Mouse (Mus musculus) olfactory bulb, adult 2 months (tissue): Measurements from ENCODE around the gene Fbxw8. TPM values are rescaled to one million over a fixed set of nuclear protein-coding genes. Genes with fewer than 3 reads are reported as not detected.

Experiments
- H3K27ac ChIP-seq: fragments of 200-500 bp; 2 replicates; pipeline ENCODE4 v1.5.1; 2012; ENCODE audit warnings: low read depth, low read length; ENCODE audit not compliant: insufficient read depth
- H3K4me1 ChIP-seq: fragments of 200-500 bp; 2 replicates; pipeline ENCODE4 v1.6.1; 2012; ENCODE audit warnings: low read length; ENCODE audit not compliant: control insufficient read depth, insufficient read depth
- H3K4me3 ChIP-seq: fragments of 200-500 bp; 2 replicates; pipeline ENCODE4 v1.5.1; 2012; ENCODE audit warnings: mild to moderate bottlenecking, low read depth, low read length, moderate library complexity; ENCODE audit not compliant: insufficient read depth
- CTCF ChIP-seq: fragments of 200-500 bp; IDR thresholded peaks from 2 replicates; pipeline ENCODE4 v1.5.1; 2012; ENCODE audit warnings: low read depth, mild to moderate bottlenecking, low read length, moderate library complexity; ENCODE audit not compliant: insufficient read depth
- POLR2A ChIP-seq: fragments of 200-500 bp; IDR thresholded peaks from 2 replicates; pipeline ENCODE4 v1.6.1; 2012; ENCODE audit warnings: mild to moderate bottlenecking, low read depth, low read length, moderate library complexity; ENCODE audit not compliant: insufficient read depth
- WGBS: fragments of 180-500 bp; shearing (Covaris S2); methylation state at CpG from one replicate; pipeline ENCODE4 v1.1.7; 2018; 5-methylcytosine and 5-hydroxymethylcytosine counted together
- polyA plus RNA-seq: library from polyadenylated mRNA; stranded (reverse); fragments of >200 nt; gene quantifications from 2 replicates; pipeline ENCODE4 v1.2.4, GENCODE M21; 2012; ENCODE audit warnings: low replicate concordance; ENCODE audit not compliant: missing spikeins, insufficient read depth, insufficient read length

Fbxw8 gene
- polyA plus RNA-seq, 1 experiment = not detected

DNA sequence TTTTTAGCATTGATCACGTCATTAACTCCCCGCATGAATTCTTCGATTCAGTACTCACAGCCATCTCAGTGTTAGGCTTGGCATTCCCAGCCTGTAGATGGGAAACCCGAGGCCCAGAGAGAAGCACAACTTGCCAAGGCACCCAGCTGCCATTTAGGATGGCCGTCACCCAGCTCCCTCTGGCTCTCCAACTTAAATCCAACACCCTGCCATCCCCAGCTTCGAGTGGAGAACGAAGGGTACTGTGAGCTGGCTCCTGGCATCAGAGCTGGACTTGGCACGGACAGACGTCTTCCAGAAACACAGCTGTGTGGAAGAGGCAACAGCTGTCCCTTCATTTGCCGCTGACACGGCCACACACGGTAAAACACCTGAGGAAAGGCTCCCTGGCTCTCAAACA is 9.3 kb upstream of the Fbxw8 start, which contains the start of gene Hrk:
TSS of gene Hrk (plus strand) at position 68 of the 400 bp plus-strand sequence.
- TF ChIP-seq POLR2A (no peak), CTCF (no peak)
- Histone ChIP-seq H3K4me1 (peaks cover 3% of the 10 kb centered on the region; the same call in 1 of the 2 replicates), H3K4me3 (no peak within 1 kb of the TSS), H3K27ac (no peak within 1 kb of the TSS)
- 44% methylated on average over 12 of the region's 12 CpGs for WGBS

DNA sequence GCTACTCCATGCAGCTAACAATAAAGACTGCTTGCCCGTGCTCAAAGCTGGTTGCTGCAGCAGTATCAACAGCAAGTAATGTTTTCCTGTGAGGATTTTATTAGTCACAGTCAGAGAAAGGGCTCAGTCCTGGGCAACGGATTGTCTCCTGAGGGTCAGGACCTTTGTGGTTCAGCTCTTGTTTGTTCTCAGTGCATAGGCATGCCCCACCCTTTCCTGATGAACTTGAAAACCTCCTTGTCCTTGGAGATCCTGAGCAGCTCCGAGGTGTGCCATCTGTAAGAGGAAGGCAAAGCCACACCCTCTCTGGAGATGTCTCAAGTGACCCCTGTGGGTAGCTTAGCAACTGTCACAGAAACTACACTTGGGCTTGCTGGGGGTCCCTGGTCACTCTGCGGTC is 5.4 kb upstream of the Fbxw8 start:
- H3K4me3 ChIP-seq = no peak overlapping the region
- TF ChIP-seq POLR2A = no peak
- WGBS = 57% methylated on average over 4 of the region's 4 CpGs
- no peak overlapping the region for H3K27ac ChIP-seq
- H3K4me1 ChIP-seq = no peaks in the 10 kb centered on the region

DNA sequence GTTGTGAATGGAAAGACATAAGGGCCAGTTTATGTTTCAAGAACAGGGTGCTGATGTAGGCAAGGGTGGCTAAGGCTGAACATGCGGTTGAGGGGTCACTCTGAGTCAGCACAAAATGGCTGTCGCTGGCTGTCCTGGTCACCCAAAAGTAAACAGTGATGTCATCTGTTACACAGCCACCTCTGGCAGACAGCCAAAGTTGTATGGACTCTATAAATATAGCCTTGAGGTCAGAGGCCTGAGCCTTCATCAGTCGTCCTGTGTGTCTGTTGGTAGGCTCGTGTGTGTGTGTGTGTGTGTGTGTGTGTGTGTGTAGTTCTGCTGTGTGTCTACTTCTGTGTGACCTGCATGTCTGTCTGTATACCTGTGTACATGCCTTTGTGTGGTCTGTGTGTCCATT is 1.7 kb upstream of the Fbxw8 start:
- Histone ChIP-seq H3K4me1 (peaks cover 11% of the 10 kb centered on the region), H3K27ac (no peak overlapping the region), H3K4me3 (no peak overlapping the region)
- 63% methylated on average over 4 of the region's 4 CpGs for WGBS
- TF ChIP-seq CTCF (no peak), POLR2A (no peak)

DNA sequence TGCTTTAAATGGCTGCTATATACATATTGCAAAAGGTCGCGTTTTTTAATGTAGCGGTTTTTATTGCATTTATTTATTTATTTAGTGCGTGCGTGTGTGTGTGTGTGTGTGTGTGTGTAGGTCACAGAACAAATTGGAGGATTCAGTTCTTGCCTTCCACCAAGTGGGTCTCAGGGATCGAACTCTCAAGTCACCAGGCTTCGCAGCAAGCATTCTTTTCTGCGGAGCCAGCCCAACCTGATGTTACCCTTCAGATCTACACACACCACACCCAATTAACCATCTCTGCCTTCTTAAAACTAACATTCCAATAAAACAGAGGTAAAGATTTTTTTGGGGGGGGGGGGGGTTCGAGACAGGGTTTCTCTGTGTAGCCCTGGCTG is 292 bp upstream of the Fbxw8 start:
- no peak overlapping the region for H3K27ac ChIP-seq
- 19% methylated on average over 9 of the region's 9 CpGs for WGBS
- peaks cover 11% of the 10 kb centered on the region for H3K4me1 ChIP-seq
- TF ChIP-seq POLR2A (no peak), CTCF (no peak)
- peak overlapping the region; percentile 76 for H3K4me3 ChIP-seq

DNA sequence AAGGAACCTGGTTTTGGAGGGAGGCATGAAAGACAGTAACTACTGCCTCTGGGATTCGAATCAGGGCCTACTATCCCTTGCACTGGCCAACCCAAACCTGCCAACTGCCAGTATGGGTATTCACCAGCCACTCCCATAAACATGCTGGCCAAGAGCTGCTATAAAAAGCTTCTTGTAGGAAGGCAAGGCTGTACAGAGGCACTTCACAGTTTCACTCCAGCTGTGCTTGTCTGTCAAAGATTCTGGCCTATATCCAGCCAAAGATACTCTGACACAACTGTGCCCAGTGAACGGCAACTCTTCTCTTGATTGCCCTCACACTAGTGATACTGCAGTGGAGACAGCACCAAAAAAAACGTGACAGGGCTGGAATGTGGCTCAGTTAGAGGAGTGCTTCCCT is 5.6 kb downstream of the Fbxw8 start:
- TF ChIP-seq CTCF (no peak), POLR2A (no peak)
- peaks cover 29% of the 10 kb centered on the region for H3K4me1 ChIP-seq
- H3K4me3 ChIP-seq = no peak overlapping the region
- 59% methylated on average over 3 of the region's 3 CpGs for WGBS
- H3K27ac ChIP-seq = no peak overlapping the region

DNA sequence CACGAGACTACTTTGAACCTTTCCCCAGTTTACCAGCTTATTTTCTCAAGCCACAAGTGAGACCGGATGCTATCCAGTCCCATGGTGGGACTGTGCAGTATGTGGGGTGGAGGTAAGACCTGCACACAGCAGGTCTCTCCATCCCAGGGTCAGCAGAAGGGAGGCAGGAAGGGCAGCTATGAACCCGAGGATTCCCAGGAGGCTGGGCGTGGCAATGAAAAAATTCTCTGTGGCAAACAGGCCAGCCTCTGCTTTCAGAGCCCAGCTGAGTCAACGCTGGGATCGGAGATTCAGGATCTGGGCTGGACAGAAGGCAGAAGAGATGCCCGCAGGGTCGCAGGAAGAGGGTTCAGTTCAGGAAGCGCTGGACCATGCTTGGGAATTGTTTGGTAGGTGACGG is 8.0 kb downstream of the Fbxw8 start:
- H3K27ac ChIP-seq = no peak overlapping the region
- no peak overlapping the region for H3K4me3 ChIP-seq
- WGBS = 79% methylated on average over 10 of the region's 10 CpGs

DNA sequence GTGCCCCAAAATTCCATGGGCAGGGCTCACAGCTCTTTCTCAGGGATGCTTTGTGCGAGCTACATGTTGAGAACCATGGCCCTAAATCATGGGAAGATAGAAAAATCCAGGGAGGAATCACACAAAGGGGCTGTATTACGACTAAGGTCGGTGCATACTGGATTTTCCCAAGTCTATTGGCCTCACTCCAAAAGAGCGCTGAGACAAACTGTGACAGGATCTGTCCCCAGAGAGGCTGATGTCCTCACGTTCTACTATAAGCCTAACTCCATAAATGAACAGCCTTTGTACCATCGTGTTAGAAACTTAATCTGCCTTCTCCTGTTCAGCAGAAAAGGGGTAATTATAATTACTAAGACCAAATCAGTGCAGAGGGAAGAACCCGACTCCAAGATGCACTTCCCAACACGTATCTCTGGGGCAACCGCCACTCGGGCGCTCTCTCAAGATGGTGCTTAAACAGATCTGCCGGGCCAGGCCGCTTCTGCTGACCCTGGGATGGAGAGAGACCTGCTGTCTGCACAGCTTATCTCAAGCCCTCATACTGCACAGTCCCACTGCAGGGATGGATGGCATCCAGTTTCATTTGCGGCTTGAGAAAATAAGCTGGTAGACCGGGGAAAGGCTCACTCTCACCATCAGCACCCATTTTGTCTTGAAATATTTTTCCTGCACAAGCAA is 9.1 kb downstream of the Fbxw8 start:
- Histone ChIP-seq H3K4me3 (no peak overlapping the region), H3K4me1 (peaks cover 24% of the 10 kb centered on the region), H3K27ac (no peak overlapping the region)
- no peak for TF ChIP-seq CTCF
- TF ChIP-seq POLR2A = no peak
- WGBS = 40% methylated on average over 15 of the region's 15 CpGs

More for the DNA sequence above, 8.0 kb downstream of the Fbxw8 start:
- H3K4me1 ChIP-seq = peaks cover 25% of the 10 kb centered on the region
- TF ChIP-seq POLR2A (no peak), CTCF (no peak)

DNA sequence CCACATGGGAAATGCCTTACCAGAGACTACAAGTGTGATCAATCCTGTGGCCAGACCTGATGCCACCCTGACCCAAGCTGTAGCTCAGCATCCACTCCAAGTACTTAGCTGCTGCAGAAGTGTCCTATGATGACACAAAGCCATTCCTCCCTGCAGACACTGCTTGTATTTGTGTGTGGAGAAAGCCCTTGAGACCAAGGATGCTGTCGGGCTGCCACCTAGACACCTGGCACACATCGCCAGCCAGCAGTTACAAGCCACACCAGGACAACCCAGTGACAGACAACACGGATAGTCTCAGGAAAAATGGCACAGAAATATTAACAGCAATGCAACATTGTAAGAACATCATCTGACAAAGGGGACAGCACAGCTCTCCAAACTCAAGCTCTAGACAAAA is 9.8 kb downstream of the Fbxw8 start:
- no peak overlapping the region for H3K4me3 ChIP-seq
- peaks cover 24% of the 10 kb centered on the region for H3K4me1 ChIP-seq
- WGBS = 80% methylated on average over 3 of the region's 3 CpGs
- TF ChIP-seq CTCF = no peak
- no peak for TF ChIP-seq POLR2A
- H3K27ac ChIP-seq = no peak overlapping the region

DNA sequence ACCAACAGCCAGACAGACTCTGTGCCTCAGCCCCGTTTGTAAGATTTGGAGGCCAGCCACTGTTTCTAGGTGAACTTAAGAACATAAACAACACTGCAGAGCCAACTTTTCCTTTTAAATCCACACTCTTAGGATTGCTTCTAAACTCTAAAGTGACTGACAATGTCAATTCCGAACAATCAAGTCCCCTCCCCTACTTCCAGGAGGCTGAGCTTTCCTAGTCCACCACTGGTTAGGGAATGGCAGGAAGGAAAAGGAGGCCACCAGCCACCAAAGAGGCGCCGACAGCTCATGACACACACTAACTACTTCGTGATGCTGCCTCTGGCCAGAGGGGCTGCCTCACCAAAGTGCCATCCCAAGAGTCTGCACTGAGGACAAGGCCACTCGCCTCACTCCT is 10.5 kb downstream of the Fbxw8 start:
- WGBS = 74% methylated on average over 6 of the region's 6 CpGs
- Histone ChIP-seq H3K4me3 (no peak overlapping the region), H3K27ac (no peak overlapping the region), H3K4me1 (peaks cover 24% of the 10 kb centered on the region)
- TF ChIP-seq POLR2A (no peak), CTCF (no peak)

DNA sequence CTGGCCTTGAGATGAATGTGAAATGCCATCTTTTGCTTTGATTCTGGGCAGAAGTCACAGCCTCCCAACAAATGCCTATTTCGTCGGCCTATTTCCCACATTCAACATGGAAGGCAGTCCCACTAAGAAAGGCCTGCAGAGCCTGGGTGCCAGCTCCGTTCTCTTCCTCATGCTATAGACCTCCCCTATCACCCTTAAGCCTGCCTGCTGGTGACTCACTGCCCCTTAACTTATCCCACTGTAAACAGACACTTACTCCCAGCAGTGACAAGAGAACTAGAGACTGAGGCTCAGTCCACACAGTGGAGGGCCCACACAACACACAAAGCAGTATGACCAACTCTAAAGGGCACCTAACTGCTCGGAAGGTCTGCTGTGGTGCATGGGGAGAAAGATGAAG is 10.9 kb downstream of the Fbxw8 start:
- WGBS = 77% methylated on average over 4 of the region's 4 CpGs
- no peak overlapping the region for H3K4me3 ChIP-seq
- H3K27ac ChIP-seq = no peak overlapping the region
- peaks cover 23% of the 10 kb centered on the region for H3K4me1 ChIP-seq
- no peak for TF ChIP-seq CTCF
- TF ChIP-seq POLR2A = no peak
